Mouse (Mus musculus) CD4-positive naive resting alpha-beta T cell, adult 57 days (primary cell): ENCODE data around the gene Pitpnb. TPM values are rescaled to one million over a fixed set of nuclear protein-coding genes. Genes with fewer than 3 reads are reported as not detected.

Experiments used
- total RNA-seq: library from RNA; stranded (reverse); gene quantifications from one replicate; pipeline ENCODE4 v1.2.4, GENCODE M21; 2023

Gene Pitpnb
- 62.1 TPM for total RNA-seq

GRCm38 (mm10) chr5:111330417-111331098 is at the start of gene Pitpnb:
Gene Pitpnb (plus strand): TSS chr5:111330763.

DNA sequence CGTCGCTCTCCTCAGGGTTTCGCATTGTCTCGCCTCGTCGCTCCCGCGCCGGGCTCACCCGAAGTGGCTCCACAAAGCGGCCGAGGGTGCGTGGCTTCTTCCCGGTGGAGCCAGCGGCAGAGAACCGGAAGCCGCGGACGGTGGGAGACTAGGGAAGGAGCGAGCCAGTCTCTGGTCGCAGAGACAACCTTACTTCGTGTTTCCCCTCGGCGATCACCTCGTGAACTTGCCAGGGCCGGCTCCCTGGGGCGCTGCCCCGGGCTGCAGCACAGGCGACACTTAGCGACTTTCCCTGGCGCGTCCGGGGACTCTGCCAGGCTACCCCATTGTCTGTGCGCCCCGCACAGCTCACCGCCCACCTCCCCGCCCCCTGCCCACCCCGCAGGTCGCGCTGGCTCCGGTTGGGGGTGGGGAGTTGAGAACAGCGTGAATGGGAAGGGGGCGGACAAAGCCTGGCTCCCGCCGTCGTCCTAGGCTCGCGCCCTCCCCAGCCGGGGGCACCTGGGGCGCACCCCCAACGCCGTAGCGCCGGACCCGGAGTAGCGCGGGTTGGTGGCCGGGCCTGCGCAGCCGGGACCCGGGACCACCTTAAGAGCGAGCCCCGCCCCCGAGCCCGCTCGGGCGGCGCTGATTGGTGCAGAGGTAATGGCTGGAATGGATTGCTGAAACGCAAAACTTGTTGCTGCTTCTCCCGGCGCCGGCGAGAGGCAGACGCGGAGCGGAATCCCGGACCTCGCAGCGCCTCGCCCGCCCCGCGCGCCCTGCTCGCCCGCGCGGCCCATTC is 86.2 kb downstream of the Pitpnb start, which contains the start of gene Mn1:
Gene Mn1, plus strand, starts transcription at position 772 of the 784 bp plus-strand sequence.

Other genes with a start within 250 kb of the Pitpnb start
- gene Mn1, start 86.6 kb downstream of the Pitpnb start, total RNA-seq = 3.9 TPM